Mouse (Mus musculus) hindbrain, embryonic 10.5 days (tissue): Measurements from ENCODE around the gene Atp2a3. TPM values are rescaled to one million over a fixed set of nuclear protein-coding genes. Genes with fewer than 3 reads are reported as not detected.
A peak's percentile ranks its signal among the peaks of the same experiment; 100 is the strongest.

Source experiments
- DNase-seq: peaks from one replicate; pipeline ENCODE4 v3.0.0-alpha.2; 2017; ENCODE audit warnings: low spot score
- H3K27ac ChIP-seq: fragments of 300-500 bp; sonication (generic); 2 replicates; pipeline ENCODE4 v1.5.1; 2016; ENCODE audit warnings: mild to moderate bottlenecking, moderate library complexity
- H3K27me3 ChIP-seq: fragments of 300-500 bp; sonication (generic); 2 replicates; pipeline ENCODE4 v1.6.1; 2016; ENCODE audit warnings: mild to moderate bottlenecking; ENCODE audit not compliant: poor library complexity, insufficient read depth, severe bottlenecking
- H3K36me3 ChIP-seq: fragments of 300-500 bp; sonication (generic); 2 replicates; pipeline ENCODE4 v1.6.1; 2016; ENCODE audit warnings: mild to moderate bottlenecking, moderate library complexity
- H3K4me1 ChIP-seq: fragments of 300-500 bp; sonication (generic); replicated peaks from 2 replicates; pipeline ENCODE4 v1.6.1; 2016; ENCODE audit warnings: mild to moderate bottlenecking
- H3K4me3 ChIP-seq: fragments of 300-500 bp; sonication (generic); 2 replicates; pipeline ENCODE4 v1.5.1; 2016; ENCODE audit warnings: mild to moderate bottlenecking, moderate library complexity
- H3K9me3 ChIP-seq: fragments of 300-500 bp; sonication (generic); 2 replicates; pipeline ENCODE4 v1.6.1; 2016; ENCODE audit warnings: mild to moderate bottlenecking, moderate library complexity
- WGBS: fragments of 180-500 bp; shearing (Covaris S2); methylation state at CpG from one replicate; pipeline ENCODE4 v1.1.7; 2016; 5-methylcytosine and 5-hydroxymethylcytosine counted together
- polyA plus RNA-seq: library from polyadenylated mRNA; unstranded; fragments of >200 nt; fragmentation: Nextera tagmentation; extraction: Ambion mirVana; gene quantifications from 2 replicates; pipeline ENCODE4 v1.2.1, GENCODE M21; 2016

Atp2a3 gene
- polyA plus RNA-seq = 1.4 and 1.6 TPM in 2 replicates

DNA sequence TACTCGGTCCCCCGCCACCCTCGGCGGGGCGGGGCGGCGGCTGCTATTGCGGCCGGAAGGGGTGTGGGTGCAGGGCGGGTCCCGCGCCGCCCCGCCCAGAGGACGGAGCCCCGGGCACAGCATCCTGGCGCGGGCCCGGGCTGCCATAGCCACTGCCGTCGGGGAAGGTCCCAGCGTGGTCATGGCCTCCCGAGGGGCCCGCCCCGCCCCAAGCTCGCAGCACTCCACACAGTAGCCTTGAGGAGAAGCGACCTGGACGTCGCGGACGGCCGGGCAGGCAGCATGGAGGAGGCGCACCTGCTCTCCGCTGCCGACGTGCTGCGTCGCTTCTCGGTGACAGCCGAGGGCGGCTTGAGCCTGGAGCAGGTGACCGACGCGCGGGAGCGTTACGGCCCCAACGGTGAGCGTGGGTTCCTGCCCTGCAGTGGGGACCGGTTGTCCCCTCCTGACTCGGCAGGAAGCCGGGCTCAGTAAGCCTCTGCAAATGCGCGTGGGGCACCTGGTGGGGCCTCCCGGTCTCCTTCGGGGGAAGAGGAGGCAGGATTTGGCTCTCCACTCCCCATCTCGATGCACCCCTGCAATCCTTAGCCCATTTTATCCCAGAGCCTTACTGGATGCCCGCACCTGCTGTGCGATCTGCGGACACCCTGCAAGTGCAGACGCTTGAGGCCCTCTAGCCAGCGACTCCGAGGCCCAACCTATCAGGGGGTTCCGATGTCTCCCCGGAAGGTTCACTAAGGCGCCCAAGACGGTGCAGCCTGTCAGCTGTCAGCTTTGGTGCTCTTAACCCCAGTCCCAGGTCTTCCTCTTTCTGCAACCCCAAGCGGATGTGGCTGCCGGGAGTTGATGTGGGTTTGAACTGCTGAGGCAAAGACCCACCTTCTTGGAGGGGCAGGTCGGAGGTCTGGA lies at the start of gene Atp2a3:
Gene Atp2a3 (plus strand): TSS at position 98 of the 909 bp plus-strand sequence.
- peak within 1 kb of the TSS; percentile 46 for H3K4me3 ChIP-seq

DNA sequence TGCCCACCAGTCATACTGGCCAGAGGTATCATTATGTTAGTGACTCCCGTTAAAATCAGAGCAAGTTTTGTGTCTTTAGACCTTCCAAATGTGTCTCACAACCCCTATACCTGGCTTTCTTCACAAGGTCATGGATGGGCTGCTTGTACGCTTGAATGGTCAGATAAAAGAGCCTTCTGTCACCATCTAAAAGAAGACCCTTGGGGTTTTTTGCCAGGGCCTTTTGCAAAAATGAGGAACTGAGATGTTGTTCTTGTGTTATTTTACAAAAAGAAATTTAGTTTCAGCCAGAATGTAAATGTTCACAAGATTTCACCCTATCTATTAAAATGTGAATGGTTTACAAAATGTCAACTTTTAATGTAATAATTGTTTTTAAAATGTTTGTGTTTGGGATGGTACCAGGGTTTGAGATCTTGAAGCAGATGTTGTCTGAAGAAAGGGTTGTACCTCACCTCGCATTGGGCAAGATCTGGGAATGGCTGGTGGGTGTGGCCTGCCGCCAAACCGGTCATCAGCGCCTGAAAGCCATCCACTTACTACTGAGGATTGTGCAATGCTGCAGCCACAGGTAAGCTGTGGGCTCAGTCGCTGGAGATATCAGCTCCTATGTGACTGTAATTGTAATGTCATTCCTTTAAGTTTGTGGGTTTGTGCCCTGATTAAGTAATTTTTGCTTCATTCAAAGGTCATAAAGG lies 43.5 kb upstream of the Atp2a3 start:
- DNase-seq = no peak
- WGBS = 77% methylated on average over 7 of the region's 7 CpGs
- H3K36me3 ChIP-seq = peaks cover 94% of the 10 kb centered on the region
- H3K4me1 ChIP-seq = peaks cover 3% of the 10 kb centered on the region; the same call in 1 of the 2 replicates
- H3K27ac ChIP-seq = no peak overlapping the region
- H3K4me3 ChIP-seq = no peak overlapping the region
- no peaks in the 10 kb centered on the region for H3K9me3 ChIP-seq
- no peaks in the 10 kb centered on the region for H3K27me3 ChIP-seq

More for the DNA sequence above, at the start of gene Atp2a3:
- WGBS = 4% methylated on average over 70 of the region's 70 CpGs
- Histone ChIP-seq H3K36me3 (no peaks in the 10 kb centered on the region), H3K27me3 (peaks cover 73% of the 10 kb centered on the region), H3K9me3 (no peaks in the 10 kb centered on the region), H3K4me1 (peaks cover 13% of the 10 kb centered on the region), H3K27ac (peak within 1 kb of the TSS; percentile 9; the same call in 1 of the 2 replicates)
- DNase-seq = peak; percentile 6

DNA sequence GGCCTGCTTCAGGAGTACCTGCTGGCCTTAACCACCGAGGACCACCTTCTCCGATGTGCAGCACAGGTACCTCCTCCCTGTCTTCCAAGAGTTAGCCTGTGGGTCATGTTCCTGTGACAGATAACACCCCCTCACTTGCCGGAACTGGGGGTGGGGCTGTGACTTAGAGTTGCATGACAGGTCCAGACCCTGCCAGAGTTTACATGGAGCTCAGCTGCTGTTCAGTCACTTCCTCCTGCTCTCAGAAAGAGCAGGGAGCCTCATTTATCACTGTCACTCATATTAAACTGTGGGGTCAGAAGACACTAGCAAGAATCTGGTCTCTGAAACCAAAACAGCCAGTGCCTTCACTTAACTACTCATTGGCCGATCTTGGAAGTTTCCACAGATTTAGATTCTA lies 37.9 kb upstream of the Atp2a3 start:
- H3K27ac ChIP-seq = 0 out of 2 replicates have a peak overlapping the region, but pooled peaks have one; percentile 13
- peaks cover 70% of the 10 kb centered on the region for H3K36me3 ChIP-seq
- H3K27me3 ChIP-seq = no peaks in the 10 kb centered on the region
- no peaks in the 10 kb centered on the region for H3K9me3 ChIP-seq
- 83% methylated on average over 4 of the region's 4 CpGs for WGBS
- peaks cover 10% of the 10 kb centered on the region for H3K4me1 ChIP-seq
- H3K4me3 ChIP-seq = no peak overlapping the region
- DNase-seq = no peak

DNA sequence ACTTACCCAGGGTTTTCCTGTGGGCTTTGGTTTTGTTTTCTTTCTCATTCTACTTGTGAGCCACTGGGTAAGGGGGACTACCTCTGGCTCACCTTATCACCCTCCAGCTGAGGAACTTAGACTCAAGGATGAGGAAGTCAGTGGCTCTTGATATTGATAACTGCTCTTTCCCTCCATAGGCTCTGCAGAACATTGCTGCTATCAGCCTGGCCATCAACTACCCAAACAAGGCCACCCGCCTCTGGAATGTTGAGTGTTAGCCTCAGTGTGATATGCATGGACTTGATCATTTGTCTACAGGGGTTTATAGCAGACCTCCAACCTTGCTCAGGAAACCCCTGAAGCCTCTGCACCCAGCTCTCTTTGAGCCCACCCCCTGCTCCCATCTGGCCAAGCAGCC lies 36.5 kb upstream of the Atp2a3 start:
- Histone ChIP-seq H3K36me3 (peaks cover 56% of the 10 kb centered on the region), H3K4me1 (peaks cover 10% of the 10 kb centered on the region), H3K27ac (no peak overlapping the region), H3K27me3 (no peaks in the 10 kb centered on the region), H3K9me3 (no peaks in the 10 kb centered on the region), H3K4me3 (no peak overlapping the region)
- 82% methylated on average over 1 of the region's 1 CpGs for WGBS
- DNase-seq = no peak

DNA sequence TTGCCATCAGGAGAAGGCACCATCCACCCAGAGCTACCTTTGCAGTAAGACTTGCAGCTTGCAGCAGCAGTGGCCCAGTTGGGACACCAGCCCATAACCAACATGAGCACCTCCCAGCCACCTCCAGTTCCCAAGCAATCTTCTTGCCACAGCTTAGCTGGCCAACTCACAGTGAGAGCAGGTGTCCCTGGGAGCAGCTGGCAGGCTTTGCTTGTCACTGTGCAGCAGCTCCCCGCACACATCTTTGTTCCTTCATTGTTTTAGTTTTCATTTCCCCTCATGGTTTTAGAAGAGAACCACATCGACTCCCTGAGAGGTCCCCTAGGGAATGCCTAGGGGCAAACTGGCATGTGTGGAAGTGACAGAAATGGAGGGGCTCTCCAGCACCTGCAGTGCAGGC lies 35.9 kb upstream of the Atp2a3 start:
- H3K36me3 ChIP-seq = peaks cover 51% of the 10 kb centered on the region
- DNase-seq = no peak
- H3K27ac ChIP-seq = no peak overlapping the region
- no peak overlapping the region for H3K4me3 ChIP-seq
- no peaks in the 10 kb centered on the region for H3K9me3 ChIP-seq
- WGBS = 76% methylated on average over 2 of the region's 2 CpGs
- H3K27me3 ChIP-seq = no peaks in the 10 kb centered on the region
- H3K4me1 ChIP-seq = peaks cover 10% of the 10 kb centered on the region

DNA sequence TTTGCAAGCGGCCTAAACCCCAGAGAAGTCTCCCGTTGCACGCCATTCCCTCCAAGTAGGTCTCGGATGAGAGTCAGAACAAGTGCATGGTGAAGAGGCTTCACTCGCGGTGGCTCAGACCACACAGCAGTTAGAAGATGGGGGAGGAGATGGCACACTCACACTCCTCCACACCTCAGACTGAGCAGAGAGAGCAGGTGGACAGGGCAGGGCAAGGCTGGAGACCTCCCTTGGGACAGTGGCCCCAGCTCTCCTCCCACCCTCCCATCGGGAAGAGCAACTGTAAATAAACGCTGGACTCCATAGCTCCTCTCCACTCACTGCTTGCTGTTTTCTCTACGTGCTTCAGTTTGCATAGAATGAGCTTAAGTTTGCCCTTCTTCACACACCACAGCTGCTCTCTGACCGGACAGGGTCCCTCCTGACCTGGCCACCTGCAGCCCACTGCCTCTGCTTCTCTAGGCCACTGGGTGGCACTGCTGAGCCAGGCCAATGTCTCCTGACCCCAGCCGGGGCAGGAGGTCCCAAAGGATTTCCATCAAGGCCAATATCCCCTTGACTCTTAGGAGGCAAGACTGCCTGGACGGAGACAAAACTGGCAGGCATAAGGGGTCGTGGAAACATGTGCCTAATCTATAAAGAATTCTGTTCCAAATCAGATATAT lies 34.6 kb upstream of the Atp2a3 start:
- no peaks in the 10 kb centered on the region for H3K9me3 ChIP-seq
- H3K4me3 ChIP-seq = no peak overlapping the region
- peak; percentile 72 for DNase-seq
- H3K4me1 ChIP-seq = peaks cover 10% of the 10 kb centered on the region
- peaks cover 38% of the 10 kb centered on the region for H3K36me3 ChIP-seq
- no peak overlapping the region for H3K27ac ChIP-seq
- no peaks in the 10 kb centered on the region for H3K27me3 ChIP-seq
- WGBS = 56% methylated on average over 13 of the region's 13 CpGs

DNA sequence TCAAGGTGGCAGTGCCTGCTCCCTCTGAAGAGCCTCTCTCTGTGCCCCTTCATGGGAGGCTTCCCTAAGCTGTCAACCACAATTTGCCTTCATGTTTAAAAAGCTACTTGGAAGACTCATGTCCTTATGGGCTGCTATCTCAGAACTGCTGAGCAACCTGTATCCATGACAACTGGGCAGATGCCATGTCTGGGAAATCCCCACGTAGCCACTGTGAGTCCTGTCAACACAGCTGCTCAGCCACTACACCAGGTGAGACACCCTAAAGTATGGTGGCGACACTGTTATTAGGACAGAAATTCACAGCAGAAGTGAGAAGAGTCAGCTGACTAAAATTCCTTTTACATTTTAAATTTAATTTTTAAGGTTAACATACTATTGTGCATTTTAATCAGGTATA lies 32.5 kb upstream of the Atp2a3 start:
- Histone ChIP-seq H3K4me3 (no peak overlapping the region), H3K36me3 (peaks cover 23% of the 10 kb centered on the region), H3K4me1 (no peaks in the 10 kb centered on the region), H3K27ac (no peak overlapping the region), H3K27me3 (no peaks in the 10 kb centered on the region), H3K9me3 (no peaks in the 10 kb centered on the region)
- no peak for DNase-seq
- 69% methylated on average over 2 of the region's 2 CpGs for WGBS

DNA sequence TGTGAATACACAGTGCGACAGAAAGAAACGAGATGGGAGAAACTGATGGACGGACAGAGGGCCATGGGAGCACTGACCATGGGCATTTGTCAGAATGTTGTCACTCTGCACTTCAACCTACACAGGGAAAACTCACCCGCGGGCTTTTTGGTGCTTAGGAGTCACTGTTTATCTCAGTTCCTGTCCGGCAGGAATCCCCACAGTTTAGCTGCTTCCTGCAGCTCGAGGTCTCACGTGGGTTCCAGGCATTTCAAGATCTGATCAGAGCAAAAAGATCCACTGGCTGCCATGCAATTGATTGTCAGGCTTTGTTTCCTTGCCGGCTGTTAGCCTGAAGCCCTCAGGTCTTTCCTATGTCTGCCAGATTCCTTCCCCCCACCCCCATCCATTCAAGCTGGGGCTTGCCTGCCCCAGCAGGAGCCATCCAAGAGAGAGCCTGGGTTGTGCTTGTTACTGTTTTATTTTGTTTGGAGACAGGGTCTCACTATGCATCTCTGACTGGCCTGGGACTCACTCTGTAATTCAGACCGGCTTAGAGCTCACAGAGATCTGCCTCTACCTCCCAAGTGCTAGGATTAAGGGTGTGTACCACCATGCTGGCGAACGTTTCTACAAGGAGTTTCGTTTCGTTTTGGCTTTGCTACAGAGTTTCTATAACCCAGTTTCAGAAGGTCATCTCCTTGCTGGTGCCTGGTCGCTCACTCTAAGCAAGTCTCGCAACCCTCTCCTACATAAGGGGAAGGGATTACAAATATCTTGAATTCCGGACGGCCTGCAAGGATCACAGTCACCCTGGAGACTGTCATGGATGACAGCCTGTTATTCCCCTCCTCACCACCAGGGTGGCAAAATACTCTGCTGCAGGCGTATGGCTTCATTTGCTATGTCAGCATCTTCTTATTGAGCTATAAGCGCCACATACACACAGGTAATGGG lies 20.5 kb upstream of the Atp2a3 start:
- Histone ChIP-seq H3K27ac (peak overlapping the region; percentile 64), H3K4me3 (peak overlapping the region; percentile 41)
- 32% methylated on average over 20 of the region's 20 CpGs for WGBS

DNA sequence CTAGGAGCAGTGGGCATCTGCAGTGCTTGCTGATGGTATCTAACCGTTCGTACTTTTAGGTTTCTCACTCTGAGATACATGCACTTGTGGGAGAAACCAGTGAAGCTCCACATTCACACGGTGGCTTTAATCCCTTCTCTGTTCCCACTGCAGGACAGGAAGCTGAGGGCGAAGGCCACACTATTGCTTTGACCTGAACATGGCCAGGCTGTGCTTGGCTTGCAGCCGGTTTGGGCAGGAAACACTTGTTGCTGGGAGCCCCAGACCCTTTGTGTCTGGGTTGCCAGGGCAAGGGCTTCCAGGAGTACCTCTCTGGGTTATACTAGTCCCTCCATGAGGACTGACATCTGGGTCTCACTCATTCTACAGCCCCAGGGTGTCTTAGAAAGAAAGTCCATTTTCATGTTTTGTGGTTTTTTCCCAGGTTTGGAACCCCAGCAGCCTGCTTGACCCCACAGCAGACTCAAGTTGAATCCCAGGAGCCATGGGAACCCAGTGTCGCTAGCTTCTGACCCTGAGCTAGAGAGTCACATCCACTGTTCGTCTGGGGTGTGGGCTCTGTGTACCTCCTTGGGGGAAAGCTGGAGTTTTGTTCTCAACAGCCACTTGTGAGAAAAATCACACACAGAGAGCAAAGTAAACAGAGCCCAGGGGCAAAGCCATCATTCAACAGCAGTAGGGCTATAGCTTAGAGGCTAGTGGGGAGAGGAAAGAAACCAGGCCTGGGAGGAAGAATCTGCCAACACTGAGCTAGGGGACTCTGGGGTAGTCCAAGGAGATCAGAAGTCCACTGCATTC lies 15.8 kb upstream of the Atp2a3 start:
- Histone ChIP-seq H3K4me3 (no peak overlapping the region), H3K9me3 (peaks cover 5% of the 10 kb centered on the region), H3K27ac (peak overlapping the region; percentile 56; the same call in 1 of the 2 replicates), H3K4me1 (peaks cover 46% of the 10 kb centered on the region), H3K27me3 (peaks cover 15% of the 10 kb centered on the region), H3K36me3 (no peaks in the 10 kb centered on the region)
- DNase-seq = peak; percentile 51
- 53% methylated on average over 7 of the region's 7 CpGs for WGBS

More for the DNA sequence above, 20.5 kb upstream of the Atp2a3 start:
- peaks cover 17% of the 10 kb centered on the region for H3K4me1 ChIP-seq
- DNase-seq = peak; percentile 61
- peaks cover 13% of the 10 kb centered on the region; the same call in 1 of the 2 replicates for H3K27me3 ChIP-seq
- H3K9me3 ChIP-seq = no peaks in the 10 kb centered on the region
- H3K36me3 ChIP-seq = no peaks in the 10 kb centered on the region

DNA sequence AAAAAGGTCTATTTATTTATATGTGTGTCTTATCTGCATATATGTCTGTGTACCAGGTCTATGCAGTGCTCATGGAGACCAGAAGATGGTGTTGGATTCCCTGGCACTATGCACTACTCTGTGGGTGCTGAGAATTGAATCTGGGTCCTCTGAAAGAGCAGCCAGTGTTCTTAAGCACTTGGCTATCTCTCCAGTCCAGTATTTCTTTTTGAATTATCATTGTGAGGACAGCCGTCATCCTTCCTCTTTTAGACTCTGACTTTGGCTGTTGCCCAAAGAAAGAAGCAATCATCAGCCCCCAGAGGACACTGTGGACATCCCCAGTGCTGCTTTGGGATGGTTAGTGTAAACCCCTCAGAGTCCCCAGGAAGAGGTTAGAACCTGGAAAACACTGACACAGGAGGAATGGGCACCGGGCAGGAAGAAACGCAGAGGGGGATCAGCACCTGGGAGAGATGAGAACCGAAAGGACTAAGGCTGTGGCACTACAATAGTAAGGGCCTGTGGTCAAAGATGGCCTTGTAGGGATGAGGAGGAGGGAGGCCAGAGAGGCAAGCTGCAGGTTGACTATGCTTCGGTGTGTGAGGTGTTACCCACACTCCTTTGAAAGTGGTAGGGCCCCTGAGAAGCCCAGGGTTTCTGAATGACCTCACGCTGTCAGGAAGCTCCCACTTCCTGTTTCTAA lies 15.0 kb upstream of the Atp2a3 start:
- H3K36me3 ChIP-seq = no peaks in the 10 kb centered on the region
- peaks cover 8% of the 10 kb centered on the region for H3K9me3 ChIP-seq
- DNase-seq = no peak
- 62% methylated on average over 6 of the region's 6 CpGs for WGBS
- peaks cover 15% of the 10 kb centered on the region for H3K27me3 ChIP-seq
- peaks cover 49% of the 10 kb centered on the region for H3K4me1 ChIP-seq
- H3K4me3 ChIP-seq = no peak overlapping the region
- peak overlapping the region; percentile 56; the same call in 1 of the 2 replicates for H3K27ac ChIP-seq
